In the genomic region with DNA sequence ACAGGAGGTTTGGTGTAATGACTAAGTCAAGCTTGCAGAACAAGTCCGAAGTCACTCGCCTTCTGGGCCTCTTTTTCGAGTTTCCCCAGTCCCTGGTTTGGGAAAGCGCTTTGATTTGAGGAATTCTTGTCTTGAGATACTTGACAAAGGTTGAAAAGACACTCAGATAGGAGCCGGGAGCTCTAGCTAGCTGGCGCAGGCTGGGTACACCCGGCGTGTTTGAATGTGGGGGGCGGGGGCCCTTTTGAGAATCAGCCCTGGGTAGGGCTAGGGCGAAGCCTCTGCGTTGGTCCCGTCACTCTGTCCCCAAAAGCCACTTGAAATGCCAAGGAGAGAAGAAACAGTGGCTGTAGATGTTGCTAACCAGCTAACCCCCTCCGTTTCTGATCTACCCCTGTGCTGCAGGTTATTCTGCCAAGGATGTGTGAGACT, we compare ENCODE assay signal across 9 mouse cellular contexts.
DNase-seq lines count a peak whose midpoint lies in the region; ATAC-seq and TF ChIP-seq lines count a peak whose summit lies in the region.
"Had no signal": no experiment of that assay in that cellular context is flagged by ENCODE, and none has a peak within 500 bp of the region (broad histone marks: within the 10 kb centered on the region; RNA-seq: fewer than 3 reads in every experiment).

No protein-coding gene starts in this region.

- H3K9me3 ChIP-seq in heart, embryonic 10.5 days: no peaks in the 10 kb centered on the region
- no peaks in the 10 kb centered on the region for H3K9me3 ChIP-seq in ES-Bruce4 (replicated peaks; ENCODE audit: control insufficient read depth, insufficient read depth, low read length, poor library complexity, severe bottlenecking)
- no peaks in the 10 kb centered on the region for H3K9me3 ChIP-seq in hindbrain, embryonic 10.5 days
- no peaks in the 10 kb centered on the region for H3K9me3 ChIP-seq in midbrain, embryonic 11.5 days (ENCODE audit: control insufficient read depth, low read length)

- no peak for TF ChIP-seq POLR2A in ES-Bruce4 (IDR thresholded peaks at IDR 0.05; ENCODE audit: insufficient read depth, low read length)

- ATAC-seq in midbrain, embryonic 11.5 days (ENCODE audit: low FRiP score): no peak

- peak overlapping the region; percentile 76 for H3K9ac ChIP-seq in ES-Bruce4 (ENCODE audit: low read depth, poor library complexity, severe bottlenecking)
- H3K9ac ChIP-seq in midbrain, embryonic 11.5 days (ENCODE audit: low read length): peak overlapping the region; percentile 59

- H3K27ac ChIP-seq in heart, embryonic 10.5 days: no peak overlapping the region
- no peak overlapping the region for H3K27ac ChIP-seq in ES-Bruce4 (ENCODE audit: insufficient read depth, low read length)
- peak overlapping the region; percentile 79 for H3K27ac ChIP-seq in hindbrain, embryonic 10.5 days
- H3K27ac ChIP-seq in midbrain, embryonic 11.5 days (ENCODE audit: low read depth, low read length): no peak overlapping the region

- peak overlapping the region; percentile 90 for H3K4me2 ChIP-seq in midbrain, embryonic 11.5 days

- no peaks in the 10 kb centered on the region for H3K36me3 ChIP-seq in heart, embryonic 10.5 days
- H3K36me3 ChIP-seq in ES-Bruce4 (ENCODE audit: control insufficient read depth, insufficient read depth, low read length, poor library complexity, severe bottlenecking): no peaks in the 10 kb centered on the region
- H3K36me3 ChIP-seq in hindbrain, embryonic 10.5 days: no peaks in the 10 kb centered on the region
- no peaks in the 10 kb centered on the region for H3K36me3 ChIP-seq in midbrain, embryonic 11.5 days (ENCODE audit: control insufficient read depth, insufficient read depth, low read length)

- TF ChIP-seq EP300 in ES-Bruce4 (IDR thresholded peaks at IDR 0.05; ENCODE audit: insufficient read depth, low read depth, low read length): no peak

- H3K4me3 ChIP-seq in heart, embryonic 10.5 days: peak overlapping the region; percentile 75
- H3K4me3 ChIP-seq in ES-Bruce4 (ENCODE audit: low read depth, low read length): peak overlapping the region; percentile 81
- H3K4me3 ChIP-seq in hindbrain, embryonic 10.5 days: peak overlapping the region; percentile 73
- peak overlapping the region; percentile 56 for H3K4me3 ChIP-seq in midbrain, embryonic 11.5 days (ENCODE audit: low read depth, low read length)

- 1% methylated on average over 13 of the region's 13 CpGs for WGBS in heart, embryonic 10.5 days
- under 1% methylated on average over 13 of the region's 13 CpGs for WGBS in hindbrain, embryonic 10.5 days
- 0% methylated on average over 13 of the region's 13 CpGs for WGBS in midbrain, embryonic 11.5 days

- no peak for DNase-seq in heart, embryonic 10.5 days (ENCODE audit: low spot score)
- no peak for DNase-seq in heart, postnatal 14 days
- no peak for DNase-seq in hindbrain, embryonic 10.5 days (ENCODE audit: low spot score)
- DNase-seq in midbrain, embryonic 11.5 days (ENCODE audit: low spot score, missing footprints): peak; percentile 94
- no peak for DNase-seq in adrenal gland, postnatal 36 days
- no peak for DNase-seq in spleen, adult 12 weeks (ENCODE audit: low spot score)
- no peak for DNase-seq in frontal cortex, postnatal 14 days (ENCODE audit: low spot score in 2 of 2)
- DNase-seq: B cell, adult 2 months had no signal

- H3K27me3 ChIP-seq in heart, embryonic 10.5 days (ENCODE audit: insufficient read depth, poor library complexity, severe bottlenecking): peaks cover 96% of the 10 kb centered on the region
- peaks cover 14% of the 10 kb centered on the region for H3K27me3 ChIP-seq in ES-Bruce4 (ENCODE audit: control insufficient read depth, insufficient read depth, low read length, poor library complexity, severe bottlenecking)
- H3K27me3 ChIP-seq in hindbrain, embryonic 10.5 days (ENCODE audit: insufficient read depth, poor library complexity, severe bottlenecking): peaks cover 94% of the 10 kb centered on the region
- peaks cover 73% of the 10 kb centered on the region for H3K27me3 ChIP-seq in midbrain, embryonic 11.5 days (ENCODE audit: control insufficient read depth, insufficient read depth, low read length)

- intact Hi-C loops in heart, postnatal 14 days (cut with DNase I): no loop called here

- TF ChIP-seq CTCF in ES-Bruce4 (IDR thresholded peaks at IDR 0.05; ENCODE audit: low read depth, low read length): no peak

- H3K4me1 ChIP-seq in heart, embryonic 10.5 days: peaks cover 39% of the 10 kb centered on the region
- H3K4me1 ChIP-seq in ES-Bruce4 (ENCODE audit: control insufficient read depth, insufficient read depth, low read length): peaks cover 3% of the 10 kb centered on the region
- H3K4me1 ChIP-seq in hindbrain, embryonic 10.5 days (replicated peaks): peaks cover 46% of the 10 kb centered on the region
- H3K4me1 ChIP-seq in midbrain, embryonic 11.5 days (ENCODE audit: control insufficient read depth, insufficient read depth, low read length): peaks cover 17% of the 10 kb centered on the region
